Mouse (Mus musculus): Measurements from ENCODE around the gene Rpusd4. TPM values are rescaled to one million over a fixed set of nuclear protein-coding genes. Genes with fewer than 3 reads are reported as not detected.

Gene Rpusd4
- polyA plus RNA-seq, 1 experiment = 9.4 TPM

GRCm38 (mm10) chr9:35286351-35286750, 18.7 kb downstream of the Rpusd4 start:
- no peak for DNase-seq (ENCODE audit: low read depth)

GRCm38 (mm10) chr9:35289992-35290391, 22.3 kb downstream of the Rpusd4 start:
- DNase-seq (ENCODE audit: low read depth) = no peak

DNA sequence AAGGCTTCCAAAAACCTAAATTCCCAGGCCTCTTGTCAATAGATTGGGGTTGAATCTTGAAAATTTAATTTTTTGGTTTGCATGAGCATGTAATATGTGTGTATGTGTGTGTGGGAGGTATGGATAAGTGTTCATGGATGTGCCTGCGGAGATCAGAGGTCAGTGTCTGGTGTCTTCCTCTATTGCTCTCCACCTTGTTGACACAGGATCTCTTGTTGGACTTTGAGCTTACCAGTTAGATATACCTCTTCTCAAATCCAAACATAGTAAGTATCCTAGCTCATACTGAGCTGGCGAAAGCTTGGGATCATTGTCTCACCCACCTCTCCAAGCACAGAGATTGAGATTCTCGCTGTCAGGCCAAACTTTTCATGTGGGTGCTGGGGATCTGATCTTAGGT, 22.8 kb downstream of the Rpusd4 start:
- DNase-seq (ENCODE audit: low read depth) = no peak

GRCm38 (mm10) chr9:35290916-35291315, 23.3 kb downstream of the Rpusd4 start:
- no peak for DNase-seq (ENCODE audit: low read depth)

- no peak for DNase-seq (ENCODE audit: low read depth)
Observed at GRCm38 (mm10) chr9:35293465-35293864, 25.8 kb downstream of the Rpusd4 start.

GRCm38 (mm10) chr9:35297791-35298190, 30.1 kb downstream of the Rpusd4 start:
- no peak for DNase-seq (ENCODE audit: low read depth)

DNA sequence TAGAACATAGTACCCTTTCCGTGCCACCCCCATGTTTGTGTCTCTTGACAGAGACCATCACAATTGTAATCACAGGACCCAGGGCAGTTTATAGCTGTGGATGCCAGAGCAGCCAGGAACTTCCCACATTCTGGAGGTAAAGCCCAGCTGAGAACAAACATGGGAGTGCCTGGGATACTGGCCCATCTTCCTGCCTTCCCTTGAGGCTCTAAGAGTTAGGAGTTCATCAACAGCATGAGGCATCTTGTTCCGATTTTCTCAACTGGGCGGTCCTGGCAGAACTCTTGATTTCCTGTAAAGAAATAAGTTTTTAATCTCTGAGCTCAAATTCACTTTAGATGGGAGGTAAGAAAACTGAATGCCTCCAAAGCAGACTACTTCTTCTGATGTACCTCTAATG, 34.5 kb downstream of the Rpusd4 start:
- DNase-seq (ENCODE audit: low read depth) = no peak

- no peak for DNase-seq (ENCODE audit: low read depth)
Observed at GRCm38 (mm10) chr9:35307461-35307860, 39.8 kb downstream of the Rpusd4 start.

DNA sequence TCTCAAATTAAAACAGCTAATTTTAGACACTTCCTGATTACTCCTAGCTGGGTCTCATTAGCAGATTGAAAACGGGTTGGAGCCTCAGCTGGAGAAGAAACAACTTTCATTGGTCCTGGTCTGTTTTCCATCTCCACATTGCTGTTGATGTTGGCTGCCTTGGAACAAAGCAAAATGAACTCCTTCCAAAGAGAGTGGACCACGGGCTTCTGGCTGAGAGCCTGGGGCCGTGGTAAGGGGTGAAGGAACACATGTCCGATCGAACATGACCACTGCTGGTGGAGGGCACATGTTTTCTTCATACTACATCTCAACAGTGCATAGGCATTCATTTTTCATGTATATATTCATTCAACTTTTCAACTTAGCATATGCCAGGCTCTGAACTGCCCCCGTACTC, 42.7 kb downstream of the Rpusd4 start:
- no peak for DNase-seq (ENCODE audit: low read depth)

GRCm38 (mm10) chr9:35312516-35312915, 44.9 kb downstream of the Rpusd4 start:
- DNase-seq (ENCODE audit: low read depth) = no peak

DNA sequence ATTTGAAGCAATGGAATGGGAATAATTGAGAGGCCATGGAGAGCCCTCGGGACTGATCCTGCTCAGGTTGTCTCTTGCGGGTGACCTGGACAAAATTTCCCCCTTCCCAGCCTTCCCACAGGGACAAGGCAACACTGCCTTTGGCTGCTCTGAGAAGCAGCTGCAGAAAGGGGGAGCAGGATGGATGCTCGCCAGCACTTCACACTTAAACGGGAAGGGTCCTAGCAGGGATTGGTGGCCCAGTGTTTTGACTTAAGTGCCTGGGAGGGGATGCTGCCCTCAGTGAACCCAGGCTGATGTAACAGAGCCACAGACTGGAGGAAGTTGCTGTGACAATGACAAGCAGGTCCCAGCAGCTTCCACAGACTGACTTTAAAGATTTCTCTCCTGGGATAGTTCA, 45.9 kb downstream of the Rpusd4 start:
- no peak for DNase-seq (ENCODE audit: low read depth)

DNA sequence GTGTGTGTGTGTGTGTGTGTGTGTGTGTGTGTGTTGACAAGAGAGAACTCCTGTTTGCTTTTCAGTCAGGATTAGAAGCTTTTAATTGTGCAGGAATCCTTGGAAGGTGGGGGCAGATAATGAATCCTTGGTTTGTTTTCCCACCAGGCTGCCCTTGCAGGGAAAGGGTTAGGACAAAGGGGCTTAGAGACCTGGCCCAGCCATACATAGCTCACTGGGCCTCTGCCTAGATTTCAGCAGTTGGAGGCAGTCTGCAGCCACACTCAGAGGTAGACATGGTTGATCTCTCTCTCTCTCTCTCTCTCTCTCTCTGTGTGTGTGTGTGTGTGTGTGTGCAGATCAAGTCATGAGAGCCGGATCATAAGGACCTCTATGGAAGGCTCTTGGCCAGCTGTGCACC, 46.6 kb downstream of the Rpusd4 start:
- DNase-seq (ENCODE audit: low read depth) = no peak

GRCm38 (mm10) chr9:35316771-35317211, 49.1 kb downstream of the Rpusd4 start:
- no peak for DNase-seq (ENCODE audit: low read depth)

DNA sequence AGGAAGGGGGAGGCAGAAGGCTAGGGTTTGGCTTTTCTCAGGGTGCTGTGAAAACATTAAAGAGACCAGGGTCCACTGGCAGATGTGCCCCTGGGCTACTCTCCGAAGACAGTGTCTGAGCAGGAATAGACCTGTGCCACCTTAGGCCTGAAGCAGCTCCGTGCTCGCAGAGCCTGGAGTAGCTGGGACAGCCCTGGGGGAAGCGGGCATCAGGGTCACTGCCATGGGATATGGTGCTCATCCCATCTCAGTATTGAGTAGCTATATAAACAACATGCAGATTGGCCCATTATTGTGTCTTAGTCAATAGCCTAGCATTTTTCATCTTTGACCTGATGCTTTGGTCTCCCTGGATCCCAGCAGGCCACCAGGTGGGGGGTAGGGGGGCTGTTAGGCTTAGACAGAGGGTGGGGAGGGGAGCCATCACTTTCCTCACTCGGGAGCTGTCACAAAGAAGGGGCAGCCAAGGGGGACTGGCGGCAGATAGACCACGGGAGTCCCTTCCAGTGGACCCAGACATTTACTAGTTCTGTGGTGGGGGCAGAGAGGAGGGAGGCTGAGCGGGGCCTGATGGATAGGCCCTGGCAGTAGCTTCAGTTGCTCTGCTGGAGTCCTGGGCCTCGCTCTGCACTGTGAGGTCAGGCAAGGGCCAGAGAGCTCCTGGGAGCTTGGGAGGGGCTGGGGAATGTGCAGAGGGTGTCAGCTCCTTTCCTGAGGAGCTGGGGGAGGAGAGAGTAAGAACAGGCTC, 49.7 kb downstream of the Rpusd4 start:
- DNase-seq (ENCODE audit: low read depth) = no peak

DNA sequence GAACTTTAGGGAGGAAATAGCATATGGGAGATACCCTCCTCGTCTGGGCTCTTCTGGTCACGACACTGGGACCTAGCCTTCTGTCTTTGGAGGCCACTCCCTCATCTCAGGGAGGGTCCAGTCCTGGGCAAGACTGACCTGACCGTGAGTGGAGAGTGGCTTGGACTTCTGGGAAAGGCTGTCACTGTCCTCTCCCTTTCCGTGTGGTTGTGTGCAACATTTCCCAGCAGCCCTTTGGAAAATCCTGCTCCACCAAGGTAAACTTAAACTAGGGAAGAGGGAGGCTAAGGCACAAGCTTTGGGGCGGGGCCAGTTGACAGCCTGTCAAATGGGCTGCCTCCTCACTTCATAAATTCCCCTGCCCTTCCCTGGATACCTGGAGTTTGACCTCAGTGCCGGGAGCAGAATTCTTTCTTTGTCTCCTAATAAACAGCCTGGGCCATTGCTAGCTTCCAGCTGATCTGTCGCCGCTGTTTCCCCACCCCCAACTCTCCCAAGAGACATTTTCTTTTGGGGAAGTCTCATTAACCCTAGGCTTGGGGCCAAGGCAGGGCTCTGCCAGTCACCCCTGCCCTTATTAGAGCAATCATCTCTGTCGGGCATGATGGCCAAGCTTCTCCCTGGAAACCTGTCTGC, 51.0 kb downstream of the Rpusd4 start:
- DNase-seq (ENCODE audit: low read depth) = no peak

- no peak for DNase-seq (ENCODE audit: low read depth)
Observed at GRCm38 (mm10) chr9:35320288-35320687, 52.6 kb downstream of the Rpusd4 start.

GRCm38 (mm10) chr9:35323974-35324373, 56.3 kb downstream of the Rpusd4 start:
- no peak for DNase-seq (ENCODE audit: low read depth)

- no peak for DNase-seq (ENCODE audit: low read depth)
Observed at GRCm38 (mm10) chr9:35324571-35324970, 56.9 kb downstream of the Rpusd4 start.

DNA sequence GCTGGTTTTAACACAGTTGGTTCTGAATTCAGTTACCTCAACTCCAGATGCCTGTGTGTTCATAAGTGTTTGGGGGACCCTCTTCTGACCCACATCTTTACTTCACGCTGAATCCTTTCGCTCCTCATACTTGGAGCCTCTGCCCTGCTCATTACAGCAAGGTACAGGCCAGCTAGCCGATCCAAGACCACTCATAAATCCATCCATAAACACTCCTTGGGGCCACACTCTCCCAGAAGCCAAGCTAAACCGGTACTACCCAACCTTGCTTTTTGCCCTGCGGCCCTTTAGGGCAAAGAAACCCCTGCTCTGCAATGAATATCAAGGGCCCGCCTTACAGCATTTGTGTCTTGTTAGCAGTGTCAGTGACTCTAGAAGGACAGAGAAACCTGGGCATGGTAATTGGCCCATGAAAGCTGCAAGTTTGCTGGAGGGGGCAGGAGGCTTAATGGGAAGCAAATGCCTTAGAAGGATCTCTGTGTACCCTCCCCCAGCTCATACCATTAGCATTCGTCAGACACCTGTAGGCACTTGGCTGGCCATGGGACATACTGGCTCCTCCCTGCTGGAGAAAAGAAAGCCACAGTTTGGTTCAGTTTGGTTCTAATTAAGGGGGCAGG, 59.1 kb downstream of the Rpusd4 start:
- DNase-seq (ENCODE audit: low read depth) = no peak
